Mouse (Mus musculus) heart, adult 2 months (tissue): Measurements from ENCODE around the gene Rab42. TPM values are rescaled to one million over a fixed set of nuclear protein-coding genes. Genes with fewer than 3 reads are reported as not detected.

Experiments
- DNase-seq, 2 experiments: peaks; one replicate each; pipeline ENCODE4 v3.0.0; 2021
- H3K27ac ChIP-seq: fragments of 200-600 bp; 2 replicates; pipeline ENCODE4 v1.8.1; 2022
- H3K27me3 ChIP-seq: fragments of 200-500 bp; 2 replicates; pipeline ENCODE4 v1.6.1; 2012; ENCODE audit warnings: mild to moderate bottlenecking, low read length, inconsistent platforms, mixed read lengths; ENCODE audit not compliant: control insufficient read depth, insufficient read depth
- H3K36me3 ChIP-seq: fragments of 200-500 bp; 2 replicates; pipeline ENCODE4 v1.6.1; 2012; ENCODE audit warnings: low read length, inconsistent platforms; ENCODE audit not compliant: control insufficient read depth, insufficient read depth
- H3K4me1 ChIP-seq: fragments of 200-500 bp; 2 replicates; pipeline ENCODE4 v1.6.1; 2011; ENCODE audit warnings: low read length; ENCODE audit not compliant: control insufficient read depth, insufficient read depth
- H3K4me3 ChIP-seq: fragments of 200-600 bp; 2 replicates; pipeline ENCODE4 v1.8.1; 2022
- H3K79me2 ChIP-seq: fragments of 200-500 bp; replicated peaks from 2 replicates; pipeline ENCODE4 v1.6.1; 2012; ENCODE audit warnings: mild to moderate bottlenecking, inconsistent platforms, low read length, moderate library complexity, mixed read lengths; ENCODE audit not compliant: control insufficient read depth, insufficient read depth
- H3K9ac ChIP-seq: fragments of 200-500 bp; 2 replicates; pipeline ENCODE4 v1.6.1; 2012; ENCODE audit warnings: low read depth, mild to moderate bottlenecking, control low read depth, inconsistent platforms, low read length, mixed read lengths
- CTCF ChIP-seq: fragments of 200-600 bp; IDR thresholded peaks from 2 replicates; pipeline ENCODE4 v1.8.1; 2022; ENCODE audit warnings: antibody characterized with exemption, mild to moderate bottlenecking, moderate library complexity
- EP300 ChIP-seq: fragments of 200-500 bp; IDR thresholded peaks from 2 replicates; pipeline ENCODE4 v1.6.1; 2011; ENCODE audit warnings: low read depth, low read length, control low read depth; ENCODE audit not compliant: insufficient read depth
- POLR2A ChIP-seq: fragments of 200-500 bp; IDR thresholded peaks from 2 replicates; pipeline ENCODE4 v1.6.1; 2011; ENCODE audit warnings: mild to moderate bottlenecking, low read depth, low read length, control low read depth; ENCODE audit not compliant: insufficient read depth
- WGBS: fragments of 180-500 bp; shearing (Covaris S2); methylation state at CpG from one replicate; pipeline ENCODE4 v1.1.7; 2018; 5-methylcytosine and 5-hydroxymethylcytosine counted together
- intact Hi-C: fragments of 180-260 bp; cut with DNase I; formaldehyde crosslinking; loops from one replicate; pipeline ENCODE4 v1.15.1; 2025
- polyA plus RNA-seq: library from polyadenylated mRNA; depleted of rRNA; stranded (reverse); fragments of >200 nt; gene quantifications from 2 replicates; pipeline ENCODE4 v1.2.3, GENCODE M21; 2012
- total RNA-seq, 2 experiments: library from RNA; stranded (reverse); gene quantifications; 2 replicates each; pipeline ENCODE4 v1.2.3; 2021

Rab42 gene
- total and polyA plus RNA-seq, 3 experiments = 0.73 to 4.2 (median 1.1) TPM

GRCm38 (mm10) chr4:132346661-132347060 lies 43.5 kb upstream of the Rab42 start:
- H3K27me3 ChIP-seq = no peaks in the 10 kb centered on the region
- TF ChIP-seq EP300 = no peak
- TF ChIP-seq POLR2A = no peak
- TF ChIP-seq CTCF = peak; percentile 26
- no peak overlapping the region for H3K4me3 ChIP-seq
- H3K79me2 ChIP-seq = peaks cover 6% of the 10 kb centered on the region
- no peak overlapping the region for H3K9ac ChIP-seq
- no peak overlapping the region for H3K27ac ChIP-seq
- WGBS = 31% methylated on average over 3 of the region's 3 CpGs
- peaks cover 5% of the 10 kb centered on the region for H3K36me3 ChIP-seq
- no peak for DNase-seq
- intact Hi-C loops = loop anchor here (5.0 kb wide), 3 partner anchors 69 to 259 kb away; no protein-coding TSS in a partner anchor
- peaks cover 2% of the 10 kb centered on the region for H3K4me1 ChIP-seq

GRCm38 (mm10) chr4:132346261-132346660 lies 43.1 kb upstream of the Rab42 start:
- no peak overlapping the region for H3K9ac ChIP-seq
- no peak overlapping the region for H3K4me3 ChIP-seq
- peaks cover 1% of the 10 kb centered on the region for H3K4me1 ChIP-seq
- 67% methylated on average over 4 of the region's 4 CpGs for WGBS
- TF ChIP-seq POLR2A (no peak), EP300 (no peak), CTCF (no peak)
- DNase-seq = no peak
- H3K79me2 ChIP-seq = peaks cover 6% of the 10 kb centered on the region
- peaks cover 3% of the 10 kb centered on the region for H3K36me3 ChIP-seq
- no peaks in the 10 kb centered on the region for H3K27me3 ChIP-seq
- no peak overlapping the region; the same call in 1 of the 2 replicates for H3K27ac ChIP-seq
- intact Hi-C loops = loop anchor here (5.0 kb wide), 3 partner anchors 69 to 259 kb away; no protein-coding TSS in a partner anchor

GRCm38 (mm10) chr4:132345843-132346212 lies 42.6 kb upstream of the Rab42 start:
- no peak overlapping the region for H3K9ac ChIP-seq
- peak overlapping the region; percentile 13; the same call in 1 of the 2 replicates for H3K27ac ChIP-seq
- intact Hi-C loops = loop anchor here (1.0 to 5.0 kb wide), 5 partner anchors 17 to 259 kb away; partner anchors contain the start of gene Trnau1ap

GRCm38 (mm10) chr4:132345135-132345842 lies 42.1 kb upstream of the Rab42 start:
- no peaks in the 10 kb centered on the region for H3K27me3 ChIP-seq
- peak overlapping the region; percentile 82 for H3K4me3 ChIP-seq
- H3K27ac ChIP-seq = peak overlapping the region; percentile 83
- peak; percentile 100 for TF ChIP-seq CTCF
- TF ChIP-seq POLR2A = peak; percentile 66
- TF ChIP-seq EP300 = no peak
- intact Hi-C loops = loop anchor here (1.0 to 5.0 kb wide), 5 partner anchors 16 to 258 kb away; partner anchors contain the start of gene Trnau1ap
- peaks cover 1% of the 10 kb centered on the region for H3K4me1 ChIP-seq
- peak overlapping the region; percentile 91 for H3K9ac ChIP-seq
- peaks cover 6% of the 10 kb centered on the region for H3K79me2 ChIP-seq
- peak; percentile 94 to 98 for DNase-seq
- no peaks in the 10 kb centered on the region for H3K36me3 ChIP-seq
- WGBS = under 1% methylated on average over 83 of the region's 83 CpGs

More at GRCm38 (mm10) chr4:132345843-132346212, 42.6 kb upstream of the Rab42 start:
- DNase-seq = no peak
- H3K27me3 ChIP-seq = no peaks in the 10 kb centered on the region
- H3K79me2 ChIP-seq = peaks cover 6% of the 10 kb centered on the region
- TF ChIP-seq POLR2A (no peak), CTCF (no peak), EP300 (no peak)
- no peak overlapping the region for H3K4me3 ChIP-seq
- WGBS = 45% methylated on average over 5 of the region's 5 CpGs
- peaks cover 2% of the 10 kb centered on the region for H3K36me3 ChIP-seq
- peaks cover 1% of the 10 kb centered on the region for H3K4me1 ChIP-seq

GRCm38 (mm10) chr4:132344403-132345134 lies 41.4 kb upstream of the Rab42 start:
- TF ChIP-seq CTCF (no peak), POLR2A (no peak), EP300 (no peak)
- DNase-seq = no peak
- H3K79me2 ChIP-seq = peaks cover 6% of the 10 kb centered on the region
- no peaks in the 10 kb centered on the region for H3K36me3 ChIP-seq
- WGBS = 8% methylated on average over 13 of the region's 13 CpGs
- no peak overlapping the region for H3K27ac ChIP-seq
- intact Hi-C loops = loop anchor here (1.0 to 5.0 kb wide), 5 partner anchors 16 to 257 kb away; partner anchors contain the start of gene Trnau1ap
- H3K27me3 ChIP-seq = no peaks in the 10 kb centered on the region
- peak overlapping the region; percentile 26; the same call in 1 of the 2 replicates for H3K9ac ChIP-seq
- peaks cover 1% of the 10 kb centered on the region for H3K4me1 ChIP-seq
- peak overlapping the region; percentile 82 for H3K4me3 ChIP-seq
